Mouse (Mus musculus) lung, adult 18-20 months (tissue): ENCODE results near the gene Mcl1.
A peak's percentile ranks its signal among the peaks of the same experiment; 100 is the strongest.
"Not testable (repeated sequence)": the region's sequence is repeated elsewhere in the genome, so short reads cannot be mapped to it uniquely, and the experiment has no call there.

ENCODE experiments used
- DNase-seq, 2 experiments: peaks; one replicate each; pipeline ENCODE4 v3.0.0; 2022; ENCODE audit warnings: mixed read lengths in 2 of 2

The Mcl1 gene

DNA sequence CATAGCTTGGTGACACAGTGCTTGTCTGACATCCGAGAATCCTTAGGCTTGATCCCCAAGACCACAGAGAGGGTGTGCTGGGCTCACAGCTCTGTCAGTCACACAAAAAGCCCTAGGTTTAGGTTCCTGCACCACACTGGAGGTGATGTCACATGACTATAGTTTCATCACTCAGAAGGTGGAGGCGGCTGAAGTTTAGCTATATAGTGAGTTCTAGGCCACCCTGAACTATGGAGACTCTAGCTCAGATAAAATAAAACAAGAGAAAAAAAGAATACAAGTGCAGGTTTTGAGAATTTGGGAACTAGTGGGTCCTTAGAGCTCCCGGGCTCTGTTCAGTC lies 7.6 kb upstream of the Mcl1 start:
- DNase-seq, result no peak

DNA sequence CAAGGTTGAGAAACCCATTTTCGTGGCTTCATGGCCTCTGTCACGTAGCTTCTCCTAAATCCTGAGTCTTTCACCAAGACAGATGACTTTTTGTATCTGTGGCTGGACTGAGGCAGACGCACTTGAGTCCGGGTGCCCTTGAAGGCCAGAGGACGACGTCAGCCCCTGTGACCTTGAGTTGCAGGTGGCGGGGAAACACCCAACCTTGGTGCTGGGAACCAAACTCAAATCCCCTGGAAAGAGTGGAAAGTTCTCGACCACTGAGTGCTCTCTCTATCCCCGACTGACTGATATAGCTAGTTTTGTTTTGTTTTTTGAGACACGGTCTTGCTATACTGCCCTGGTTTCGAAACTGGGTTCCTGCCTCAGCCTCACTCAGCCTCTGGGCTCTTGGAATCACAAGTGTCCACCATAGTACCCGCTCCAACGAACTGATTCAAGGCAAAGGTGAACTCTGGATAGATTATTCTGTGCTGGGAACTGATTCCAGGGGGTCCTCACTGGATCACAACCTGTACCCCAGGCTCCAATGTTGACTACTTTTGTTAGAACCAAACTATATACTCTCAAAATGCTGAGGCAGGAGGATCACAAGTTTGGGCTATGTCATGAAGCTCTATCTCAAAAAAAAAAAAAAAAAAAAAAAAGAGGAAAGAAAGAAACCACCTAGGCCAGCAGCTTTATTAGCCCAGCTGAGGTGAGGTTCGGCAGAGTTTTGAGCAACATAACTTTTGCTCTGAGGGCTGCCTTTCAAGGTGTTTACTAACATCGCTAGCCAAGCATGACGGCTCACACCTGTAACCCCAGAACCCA lies 7.0 kb upstream of the Mcl1 start:
- DNase-seq, result no peak

DNA sequence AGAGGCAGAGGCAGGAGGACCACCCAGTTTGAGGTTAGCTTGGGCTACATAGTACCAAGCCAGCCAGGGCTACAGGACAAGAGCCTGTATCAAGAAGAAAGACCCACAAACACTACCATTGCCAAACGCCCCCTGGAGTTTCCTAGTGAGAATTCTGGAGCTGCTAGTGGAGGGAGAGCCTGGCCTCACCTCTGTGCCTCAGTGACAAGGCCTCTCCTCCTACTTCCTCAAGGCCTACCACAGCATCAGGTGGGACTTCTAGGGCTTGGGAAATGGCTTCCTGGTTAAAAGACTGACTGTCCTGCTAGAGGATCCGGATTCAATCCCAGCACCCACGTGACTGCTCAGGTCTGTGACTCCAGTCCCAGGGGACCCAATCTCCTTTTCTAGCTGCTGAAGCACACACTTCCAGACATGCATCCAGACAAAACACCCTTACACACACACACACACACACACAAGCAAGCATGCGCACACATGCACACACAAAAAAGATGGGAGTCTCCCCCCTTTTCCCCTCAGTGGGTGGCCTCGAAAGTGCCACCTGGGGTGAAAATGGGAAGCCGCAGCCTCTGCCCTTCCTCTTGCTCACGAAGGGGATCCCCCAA lies 6.3 kb upstream of the Mcl1 start:
- DNase-seq, result no peak

GRCm38 (mm10) chr3:95652871-95653270 lies 5.7 kb upstream of the Mcl1 start:
- DNase-seq, result no peak

DNA sequence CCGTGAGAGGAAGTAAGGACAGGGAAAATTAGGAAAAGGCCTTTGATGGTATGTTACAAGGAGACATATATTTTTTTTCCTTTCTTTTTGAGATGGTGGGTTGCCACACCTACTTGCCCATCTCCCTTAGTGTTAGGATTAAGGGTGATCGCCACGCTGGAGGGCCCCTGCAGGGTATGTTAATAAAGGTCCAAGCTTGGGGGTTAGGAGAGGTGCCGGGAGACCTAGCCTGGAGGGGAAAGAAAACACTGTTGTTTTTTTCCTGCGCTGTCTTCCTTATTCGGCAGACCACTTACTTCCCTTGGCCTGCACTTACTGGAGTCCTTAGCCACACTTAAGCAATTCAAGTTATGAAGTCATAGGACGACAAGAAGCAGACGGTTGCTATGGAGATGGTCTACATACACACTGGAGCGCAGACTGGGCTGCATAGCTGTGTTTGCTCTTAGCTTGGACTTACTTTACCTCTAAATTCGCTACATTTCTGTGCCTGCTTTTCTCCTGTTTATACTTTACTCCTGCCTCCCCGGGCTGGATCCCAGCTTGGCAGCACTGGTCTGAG lies 5.0 kb upstream of the Mcl1 start:
- DNase-seq, result peak; percentile 74 to 85

- DNase-seq, result not testable (repeated sequence)
Measured at GRCm38 (mm10) chr3:95654371-95654770, 4.2 kb upstream of the Mcl1 start.

GRCm38 (mm10) chr3:95655437-95655836 lies 3.2 kb upstream of the Mcl1 start:
- no peak for DNase-seq

- DNase-seq, result no peak
Measured at GRCm38 (mm10) chr3:95657108-95657507, 1.5 kb upstream of the Mcl1 start.

DNA sequence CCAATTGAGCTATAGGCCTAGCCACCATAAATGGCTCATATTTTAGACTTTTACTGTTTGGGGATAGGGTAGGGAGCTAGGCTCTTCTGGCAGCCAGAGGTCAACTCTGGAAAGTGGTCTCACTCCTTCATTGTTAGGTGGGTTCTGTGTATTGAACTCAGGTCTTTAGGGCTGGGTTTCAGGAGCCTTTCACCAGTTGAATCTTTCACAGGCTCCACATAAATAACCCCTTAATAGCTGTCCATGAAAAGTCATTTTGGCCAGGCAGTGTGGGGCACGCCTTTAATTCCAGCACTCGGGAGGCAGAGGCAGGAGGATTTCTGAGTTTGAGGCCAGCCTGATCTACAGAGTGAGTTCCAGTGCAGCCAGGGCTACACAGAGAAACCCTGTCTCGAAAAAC lies 877 bp upstream of the Mcl1 start:
- DNase-seq, result no peak

DNA sequence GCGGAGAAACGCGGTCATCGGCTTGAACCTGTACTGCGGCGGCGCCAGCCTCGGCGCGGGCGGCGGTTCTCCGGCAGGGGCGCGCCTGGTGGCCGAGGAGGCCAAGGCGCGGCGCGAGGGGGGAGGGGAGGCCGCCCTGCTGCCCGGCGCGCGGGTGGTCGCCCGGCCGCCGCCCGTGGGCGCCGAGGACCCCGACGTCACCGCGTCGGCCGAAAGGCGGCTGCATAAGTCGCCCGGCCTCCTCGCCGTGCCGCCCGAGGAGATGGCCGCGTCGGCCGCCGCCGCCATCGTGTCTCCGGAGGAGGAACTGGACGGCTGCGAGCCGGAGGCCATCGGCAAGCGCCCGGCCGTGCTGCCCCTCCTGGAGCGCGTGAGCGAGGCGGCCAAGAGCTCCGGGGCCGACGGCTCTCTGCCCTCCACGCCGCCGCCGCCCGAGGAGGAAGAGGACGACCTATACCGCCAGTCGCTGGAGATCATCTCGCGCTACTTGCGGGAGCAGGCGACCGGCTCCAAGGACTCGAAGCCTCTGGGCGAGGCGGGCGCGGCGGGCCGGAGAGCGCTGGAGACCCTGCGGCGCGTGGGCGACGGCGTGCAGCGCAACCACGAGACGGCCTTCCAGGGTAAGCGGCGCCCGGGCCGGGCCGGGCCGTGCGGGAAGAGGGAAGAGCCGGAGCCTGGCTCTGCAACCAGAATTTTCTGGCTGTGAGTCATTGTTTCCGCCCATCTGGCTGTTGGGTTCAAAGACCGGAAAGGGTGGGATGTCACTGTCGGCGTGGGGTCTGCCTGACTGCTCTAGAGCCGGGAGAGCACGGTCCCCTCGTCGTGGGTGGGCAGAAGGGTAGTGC lies 502 bp downstream of the Mcl1 start:
- peak; percentile 81 to 87 for DNase-seq

- DNase-seq, result no peak
Measured at GRCm38 (mm10) chr3:95659948-95660347, 1.4 kb downstream of the Mcl1 start.

DNA sequence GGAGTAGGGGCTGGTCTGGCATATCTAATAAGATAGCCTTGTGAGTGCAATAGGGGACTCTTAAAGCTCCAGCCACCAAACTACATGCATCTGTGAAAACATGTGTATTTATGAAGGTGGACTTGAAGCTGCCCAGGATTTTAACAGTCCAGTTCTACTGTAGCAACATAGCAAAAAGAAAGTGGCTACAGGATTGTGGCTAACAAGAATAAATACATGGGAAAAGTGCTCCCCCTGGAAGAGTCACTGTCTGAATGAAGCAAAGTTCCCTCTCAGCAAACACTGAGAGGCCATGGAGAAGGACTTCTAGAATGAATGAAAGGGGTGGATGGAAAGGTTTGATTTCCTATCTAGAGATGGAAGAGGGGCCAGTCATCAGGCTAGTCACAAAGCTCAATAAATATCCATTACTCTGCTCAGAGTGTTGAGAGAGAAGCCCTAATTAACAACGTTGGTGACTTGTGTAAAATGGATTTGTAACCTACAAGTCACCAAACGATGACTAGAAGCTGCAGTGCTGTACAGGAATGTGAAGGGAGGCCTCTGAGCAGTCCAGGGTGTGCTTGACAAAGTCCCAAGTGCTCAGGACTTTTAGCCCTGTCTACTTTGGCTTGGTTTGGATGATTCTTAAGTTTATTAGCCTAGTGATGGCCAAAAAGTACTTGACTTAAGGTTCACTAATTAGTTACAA lies 2.3 kb downstream of the Mcl1 start:
- DNase-seq, result no peak

GRCm38 (mm10) chr3:95661945-95662715 lies 3.5 kb downstream of the Mcl1 start:
- no peak for DNase-seq

DNA sequence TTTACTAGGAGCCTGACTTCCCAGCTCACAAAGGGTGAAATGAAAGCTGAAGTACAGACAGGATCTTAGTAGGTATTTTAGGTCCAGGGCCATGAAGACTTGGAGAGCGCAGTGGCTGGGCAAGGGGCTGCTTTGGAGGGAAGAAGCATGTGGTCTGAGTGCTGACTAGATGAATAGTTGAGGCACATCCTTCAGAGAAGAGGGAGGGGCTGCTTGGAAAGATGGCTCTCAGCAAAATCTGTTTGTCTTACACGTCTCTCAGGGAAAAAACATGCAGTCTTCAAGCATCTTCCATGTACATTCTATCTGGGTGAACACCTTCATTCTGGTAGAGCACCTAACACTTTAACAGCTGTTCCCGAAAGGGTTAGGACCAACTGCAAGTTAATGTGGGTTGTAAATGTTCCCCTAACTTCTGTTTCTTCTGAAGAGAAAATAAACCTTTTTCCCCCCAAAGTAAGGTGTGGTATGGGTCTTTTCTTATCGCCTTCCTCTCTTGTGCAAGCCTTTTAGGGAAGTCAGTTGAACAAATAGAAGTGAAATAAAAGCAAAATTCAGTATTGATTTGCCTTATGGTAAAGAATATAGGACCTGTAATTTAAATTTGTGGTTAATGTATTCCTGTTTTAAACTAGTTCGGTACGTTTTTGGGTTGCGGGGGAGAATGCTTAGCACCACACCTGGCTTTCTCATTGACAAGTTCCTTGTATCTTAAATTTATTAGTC lies 4.3 kb downstream of the Mcl1 start:
- DNase-seq, result no peak

DNA sequence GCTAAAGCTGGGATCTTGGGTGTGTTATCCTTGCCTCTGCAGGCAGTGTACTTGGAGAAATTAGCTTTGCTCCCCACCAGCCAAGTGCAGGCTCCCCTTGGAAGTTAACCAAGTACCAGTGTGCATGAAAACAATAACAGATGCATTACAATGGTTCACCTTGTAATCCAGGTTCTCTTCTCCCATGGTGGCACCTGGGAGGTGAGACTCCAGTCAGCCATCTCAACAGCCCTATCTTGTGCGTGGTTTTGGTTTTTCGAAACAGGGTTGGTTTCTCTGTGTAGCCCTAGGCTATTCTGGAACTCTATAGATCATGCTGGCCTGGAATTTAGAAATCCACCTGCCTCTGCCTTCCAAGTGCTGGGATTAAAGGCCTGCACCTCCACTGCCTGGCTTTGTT lies 4.9 kb downstream of the Mcl1 start:
- no peak for DNase-seq

GRCm38 (mm10) chr3:95663969-95664608 lies 5.5 kb downstream of the Mcl1 start:
- DNase-seq, result no peak

DNA sequence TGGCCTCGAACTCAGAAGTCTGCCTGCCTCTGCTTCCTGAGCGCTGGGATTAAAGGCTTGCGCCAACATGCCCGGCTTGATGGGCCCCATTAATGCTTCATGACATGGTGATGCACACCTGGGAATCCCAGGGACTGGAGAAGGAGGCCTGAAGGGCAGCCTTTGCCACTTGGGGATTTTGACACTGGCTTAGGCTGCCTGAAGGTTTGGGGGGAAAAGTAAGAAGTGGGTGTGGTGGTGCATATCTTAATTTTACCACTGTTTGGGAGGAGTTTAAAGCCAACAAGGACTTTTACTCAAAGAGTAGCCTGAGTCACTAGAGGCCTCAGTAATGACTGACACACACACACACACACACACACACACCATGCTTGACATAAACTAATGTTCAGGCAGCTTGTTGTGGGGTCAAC lies 6.4 kb downstream of the Mcl1 start:
- DNase-seq, result no peak

DNA sequence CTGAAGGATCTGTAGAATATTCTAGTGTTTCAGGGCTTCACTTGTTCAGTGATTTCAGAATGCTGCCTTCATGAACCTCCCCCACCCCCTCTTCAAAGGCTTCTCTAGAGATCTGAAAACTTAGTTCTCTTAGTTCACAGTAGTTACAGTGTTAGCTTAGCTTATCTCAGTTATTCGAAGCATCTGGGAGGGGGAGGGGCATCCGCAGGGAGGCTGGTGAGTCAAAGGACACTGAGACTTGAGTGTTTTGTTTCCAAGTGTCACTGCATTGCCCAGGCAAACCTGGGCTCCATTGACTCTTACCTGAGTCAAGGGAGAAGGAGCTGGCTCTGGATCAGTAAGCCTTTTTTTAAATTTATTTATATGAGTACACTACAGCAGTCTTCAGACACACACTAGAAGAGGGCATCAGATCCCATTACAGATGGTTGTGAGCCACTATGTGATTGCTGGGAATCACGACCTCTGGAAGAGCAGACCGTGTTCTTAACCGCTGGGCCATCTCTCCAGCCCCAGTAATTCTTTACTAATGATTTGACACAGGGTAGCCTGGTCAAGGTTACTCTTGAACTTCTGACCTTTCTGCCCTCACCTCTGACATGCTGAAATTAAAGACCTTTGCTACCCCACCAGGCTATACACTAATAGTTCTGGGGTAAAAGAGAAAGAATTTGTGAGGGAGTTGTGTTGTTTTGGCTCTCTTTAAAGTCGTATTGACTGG lies 7.7 kb downstream of the Mcl1 start:
- DNase-seq, result peak; percentile 91 to 94

DNA sequence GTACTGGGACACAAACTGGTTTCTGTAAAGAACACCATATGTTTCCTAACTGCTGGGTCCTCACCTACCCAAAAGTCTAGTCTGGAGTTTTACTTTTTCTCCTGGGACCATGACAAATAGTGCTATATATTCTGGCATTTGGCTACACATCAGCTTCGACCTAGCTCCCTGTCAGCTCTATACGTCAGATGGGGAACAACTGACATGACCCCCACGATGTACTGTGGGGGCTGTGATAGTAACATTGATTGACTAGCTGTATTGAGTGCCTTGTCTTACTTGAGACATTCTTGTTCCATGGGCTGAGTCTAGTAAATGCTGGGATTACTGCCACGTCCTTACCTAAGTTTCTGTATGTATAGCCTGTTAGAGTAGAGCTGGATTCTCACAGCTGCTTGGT lies 8.9 kb downstream of the Mcl1 start:
- DNase-seq, result no peak

DNA sequence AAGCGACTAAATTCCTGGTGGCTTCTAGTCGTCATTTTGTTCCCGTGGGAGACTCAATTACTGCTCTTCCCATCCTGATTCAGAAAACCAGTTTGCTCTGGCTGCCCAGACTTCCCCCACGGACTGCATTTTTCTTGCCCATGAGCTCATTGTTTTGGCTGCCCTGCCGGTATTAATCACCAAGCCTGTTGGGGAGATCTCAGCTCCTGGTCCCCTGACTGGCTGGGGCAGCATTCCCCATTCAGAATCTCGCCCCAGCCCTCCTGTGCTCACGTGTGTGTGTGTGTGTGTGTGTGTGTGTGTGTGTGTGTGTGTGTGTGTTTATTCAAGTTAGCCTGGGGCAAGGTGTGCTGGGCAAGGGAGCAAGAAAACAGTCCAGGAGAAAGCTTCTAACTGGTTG lies 9.4 kb downstream of the Mcl1 start:
- DNase-seq, result peak; percentile 79 to 89
